Mouse (Mus musculus) left cerebral cortex, adult 18-20 months (tissue): ENCODE measurements at regions not wholly inside any gene's neighbourhood (a gene's known extent, or its start where the extent isn't known, plus 50 kb on each side); places are given as distances from the start of the nearest gene placed in this dataset.

ENCODE experiments used
- DNase-seq, 2 experiments: peaks; one replicate each; pipeline ENCODE4 v3.0.0; 2021 to 2022; ENCODE audit warnings: low spot score in 2 of 2, mixed read lengths in 1 of 2

DNA sequence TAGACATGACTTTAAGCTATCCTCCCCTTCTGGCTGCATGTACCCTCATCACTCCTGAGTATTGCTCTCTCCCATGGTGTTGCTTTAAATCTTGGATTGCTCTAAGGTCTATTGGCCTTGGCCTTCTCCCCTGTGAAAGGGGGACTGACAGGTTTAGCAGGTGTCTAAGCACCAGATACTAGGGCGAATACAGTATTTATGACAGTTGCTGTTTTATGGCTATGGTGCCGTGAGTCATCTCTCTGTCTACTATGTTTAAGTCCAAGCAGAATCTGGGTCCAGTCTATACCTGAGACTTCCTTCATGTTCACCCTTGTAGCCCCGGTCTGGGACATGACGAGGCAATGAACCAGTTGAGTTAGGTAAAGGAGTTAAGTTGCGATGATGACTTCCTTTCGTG lies 212.3 kb upstream of the Id2 start:
- no peak for DNase-seq

DNA sequence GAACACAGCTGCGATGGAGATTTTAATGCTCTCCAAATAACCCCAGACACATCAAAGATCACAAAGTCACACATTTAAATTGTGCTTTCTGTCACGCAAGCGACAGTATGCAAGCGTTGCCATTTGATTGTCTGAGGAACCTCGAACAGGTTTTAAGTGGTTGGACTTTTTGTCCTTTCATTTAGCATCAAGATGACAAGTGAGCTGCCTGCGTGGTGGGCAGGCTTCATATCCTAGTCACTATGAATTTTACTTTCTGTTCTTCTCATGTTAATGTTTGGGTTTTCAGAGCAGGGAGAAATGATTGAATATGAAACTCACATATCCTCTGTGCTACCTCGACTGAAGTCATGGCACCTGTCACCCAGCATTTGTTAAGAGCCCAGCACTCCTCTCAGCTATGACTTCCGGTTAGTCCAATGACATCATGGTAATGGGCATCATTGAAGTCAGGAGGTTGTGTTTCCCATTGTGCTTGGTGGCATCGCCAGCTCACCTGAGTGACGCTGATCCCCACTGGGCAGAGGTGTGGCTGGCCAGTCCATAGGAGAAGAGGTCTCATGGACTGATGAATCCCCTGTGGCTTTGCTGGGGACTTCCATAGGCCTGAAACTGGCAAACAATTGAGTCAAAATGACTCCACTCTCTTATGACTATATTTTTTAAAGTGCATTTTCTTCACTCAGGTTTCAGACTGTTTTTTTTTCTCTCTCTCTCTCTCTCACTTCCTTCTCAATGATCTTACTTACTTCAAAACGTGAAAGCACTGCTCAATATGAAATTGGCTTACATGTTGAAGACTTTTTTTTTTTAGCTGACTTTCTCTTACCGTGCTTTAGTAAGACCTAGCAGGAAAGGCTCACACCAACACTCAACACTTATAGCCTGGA lies 209.1 kb upstream of the Id2 start:
- DNase-seq: no peak

DNA sequence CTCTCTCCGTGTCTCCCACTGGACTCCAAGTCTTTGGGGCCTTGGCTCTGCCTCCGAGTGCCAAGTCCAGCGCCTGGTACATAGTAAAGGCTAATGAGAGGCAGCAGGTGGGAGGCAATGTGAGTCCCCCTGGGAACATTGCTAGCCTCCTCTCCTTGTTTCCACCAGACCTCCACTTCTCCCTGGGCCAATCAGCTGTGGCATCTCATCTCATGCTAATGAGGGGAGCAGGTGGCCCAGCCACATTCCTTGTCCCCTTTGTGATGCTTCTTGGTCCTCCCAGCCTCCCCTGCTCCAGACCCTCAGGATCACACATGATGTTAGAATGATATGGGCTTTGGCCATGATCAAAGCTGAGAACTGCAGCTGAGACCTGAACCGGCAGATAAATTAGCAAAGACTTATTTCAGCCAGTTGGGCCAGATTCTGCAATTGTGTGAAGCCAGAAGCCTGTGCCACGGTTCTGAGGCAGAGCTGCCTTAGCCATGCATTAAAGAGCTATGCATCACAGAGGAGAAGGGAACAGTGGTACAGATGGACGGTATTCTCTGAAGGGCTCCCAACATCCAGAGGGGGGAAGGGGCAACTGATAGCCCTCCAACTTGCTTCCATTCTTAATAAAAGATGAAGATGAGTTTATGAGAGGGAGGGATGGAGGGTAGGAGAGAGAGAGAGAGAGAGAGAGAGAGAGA lies 208.0 kb upstream of the Id2 start:
- no peak for DNase-seq

DNA sequence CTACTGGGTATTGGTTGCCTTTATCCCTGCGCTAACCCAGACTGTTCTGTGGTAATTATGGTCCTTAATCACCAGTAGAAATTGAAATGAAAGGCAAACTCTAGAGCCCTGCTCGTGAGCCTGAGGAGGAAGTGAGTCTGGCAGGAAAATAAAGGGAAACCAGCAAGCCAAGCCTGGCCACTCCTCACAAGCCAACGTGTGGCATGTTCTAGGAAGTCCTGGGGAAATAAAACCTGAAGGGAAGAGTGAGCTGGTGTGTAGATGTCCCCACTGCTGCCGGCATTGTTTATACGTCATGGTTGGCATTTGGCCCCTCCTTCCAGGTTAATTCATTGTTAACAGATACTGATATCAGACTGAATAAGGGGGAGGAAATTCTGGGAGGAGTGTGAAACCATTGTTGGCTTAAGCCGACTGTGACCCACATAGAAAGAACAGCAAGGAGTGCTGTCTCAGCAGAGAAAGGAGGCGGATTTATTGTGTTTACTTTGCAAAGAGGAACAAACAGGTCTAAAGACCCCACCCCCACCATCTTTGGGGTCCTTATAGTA lies 206.6 kb upstream of the Id2 start:
- no peak for DNase-seq

DNA sequence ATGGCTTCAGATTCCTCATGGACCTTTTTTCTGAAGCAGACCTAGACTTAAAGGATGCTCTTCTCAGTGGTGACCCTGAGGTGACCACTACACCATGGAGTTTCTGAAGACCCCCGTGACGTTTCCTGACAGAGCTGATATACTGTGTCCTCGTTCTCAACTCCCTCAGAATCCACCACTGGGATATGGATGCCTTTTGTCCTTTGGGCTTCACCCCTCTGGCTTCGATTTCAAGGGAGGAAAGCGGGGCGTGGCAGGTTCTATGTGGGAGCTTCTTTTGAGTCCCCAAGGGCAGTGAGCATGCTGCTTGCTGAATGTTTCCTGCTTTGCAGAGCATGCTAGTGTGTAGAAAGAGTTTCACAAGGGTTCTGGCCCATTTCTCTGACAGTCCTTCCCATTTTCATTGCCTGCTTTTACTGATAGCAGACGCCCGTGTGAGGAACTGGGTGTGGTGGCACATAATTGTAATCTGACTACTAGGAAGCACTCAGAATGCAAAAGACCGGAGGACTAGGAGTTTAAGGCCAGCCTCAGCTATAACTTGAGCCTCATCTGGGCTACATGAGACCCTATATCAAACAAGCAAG lies 204.0 kb upstream of the Id2 start:
- no peak for DNase-seq

DNA sequence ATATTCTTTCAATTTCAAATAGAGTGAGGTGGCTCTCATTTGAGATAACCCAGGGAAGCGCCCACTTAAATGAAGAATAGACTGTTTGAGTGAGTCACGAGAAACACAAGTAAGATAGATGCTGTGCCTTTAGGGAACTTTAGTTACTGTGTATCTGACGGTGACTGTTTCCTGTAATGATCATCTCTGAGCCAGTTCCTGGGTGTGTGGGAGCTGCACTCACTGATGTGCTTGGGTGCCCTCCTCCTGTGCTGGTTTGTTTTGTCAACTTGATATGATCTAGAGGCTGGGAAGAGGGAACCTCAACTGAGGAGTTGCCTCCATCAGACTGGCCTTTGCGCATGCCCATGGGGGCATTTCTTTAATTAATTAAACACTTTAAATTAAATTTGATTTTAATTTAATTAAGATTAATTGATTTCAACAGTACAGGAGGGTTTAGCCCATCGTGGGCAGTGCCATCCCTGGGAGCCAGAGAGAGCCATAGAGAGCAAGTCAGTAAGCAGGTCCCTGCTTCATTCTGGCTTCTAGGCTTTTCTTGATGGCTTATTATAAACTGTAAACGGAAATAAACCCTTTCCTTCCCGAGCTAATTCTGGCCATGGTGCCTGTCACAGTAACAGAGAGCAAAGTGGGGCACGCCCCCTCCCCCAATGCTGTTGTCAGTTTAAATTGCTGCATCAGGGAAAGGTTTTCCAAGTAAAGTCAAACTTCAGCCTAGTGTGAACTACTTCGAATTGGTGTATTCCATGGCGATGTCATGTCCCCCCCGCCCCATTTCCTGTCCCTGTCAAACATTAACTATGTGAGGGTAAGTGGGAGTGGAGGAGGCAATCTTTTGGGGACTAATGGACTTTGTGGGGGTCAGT lies 202.9 kb upstream of the Id2 start:
- no peak for DNase-seq

DNA sequence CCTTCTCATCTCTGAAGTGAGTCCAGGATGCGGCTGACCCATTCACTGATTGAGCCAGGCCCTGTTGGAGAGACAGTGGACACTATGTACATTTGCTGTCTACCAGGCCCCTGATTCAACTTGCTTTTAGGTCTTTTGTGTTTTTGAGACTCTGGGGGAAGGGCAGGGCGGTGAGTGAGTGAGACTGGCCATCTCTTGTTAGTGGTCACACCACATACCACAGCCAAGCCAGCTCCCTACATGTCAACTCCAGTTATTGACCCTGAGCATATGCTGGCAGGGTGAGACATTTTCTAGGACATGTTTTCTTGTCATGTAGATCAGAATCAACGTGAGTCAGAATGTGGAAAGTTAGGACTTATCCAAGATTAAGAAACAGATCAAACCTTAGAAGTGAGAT lies 201.8 kb upstream of the Id2 start:
- no peak for DNase-seq

DNA sequence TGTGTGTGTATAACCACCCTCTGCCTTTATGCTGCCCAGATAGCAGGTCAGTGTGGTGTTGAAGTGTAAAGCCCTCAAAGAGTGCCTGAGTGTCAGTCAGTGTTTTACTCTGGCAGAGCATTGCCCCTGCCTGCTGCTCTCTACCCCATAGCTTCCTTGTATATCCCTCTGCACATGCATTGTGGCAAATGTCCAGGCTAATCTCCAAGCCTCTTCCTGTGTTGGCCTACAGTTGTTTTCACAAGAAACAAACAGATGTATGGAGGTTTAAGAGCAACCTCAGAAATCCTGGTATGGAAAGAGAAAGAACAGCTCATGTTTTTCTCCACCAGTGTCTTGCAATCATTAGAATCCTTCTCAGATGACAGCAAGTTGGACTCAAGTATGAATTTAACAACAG lies 201.0 kb upstream of the Id2 start:
- DNase-seq: no peak

DNA sequence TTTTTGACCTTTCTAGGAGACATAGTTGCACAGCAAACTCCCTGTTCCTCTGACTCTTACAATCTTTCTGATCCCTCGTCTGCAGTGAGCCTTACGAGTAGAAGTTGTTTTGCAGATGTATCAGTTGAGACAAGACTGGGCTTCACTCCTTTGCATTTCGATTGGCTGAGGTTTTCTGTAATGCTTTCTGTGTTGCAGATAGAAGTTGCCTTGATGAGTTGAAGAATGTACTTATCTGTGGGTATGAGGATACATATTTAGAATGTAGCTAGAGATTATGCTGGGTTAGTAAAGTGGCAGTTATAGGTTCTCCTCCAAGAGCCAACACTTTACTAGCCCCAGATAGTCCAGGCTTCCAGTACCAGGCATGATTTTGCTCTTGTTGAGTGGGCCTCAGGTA lies 199.7 kb upstream of the Id2 start:
- DNase-seq: no peak

DNA sequence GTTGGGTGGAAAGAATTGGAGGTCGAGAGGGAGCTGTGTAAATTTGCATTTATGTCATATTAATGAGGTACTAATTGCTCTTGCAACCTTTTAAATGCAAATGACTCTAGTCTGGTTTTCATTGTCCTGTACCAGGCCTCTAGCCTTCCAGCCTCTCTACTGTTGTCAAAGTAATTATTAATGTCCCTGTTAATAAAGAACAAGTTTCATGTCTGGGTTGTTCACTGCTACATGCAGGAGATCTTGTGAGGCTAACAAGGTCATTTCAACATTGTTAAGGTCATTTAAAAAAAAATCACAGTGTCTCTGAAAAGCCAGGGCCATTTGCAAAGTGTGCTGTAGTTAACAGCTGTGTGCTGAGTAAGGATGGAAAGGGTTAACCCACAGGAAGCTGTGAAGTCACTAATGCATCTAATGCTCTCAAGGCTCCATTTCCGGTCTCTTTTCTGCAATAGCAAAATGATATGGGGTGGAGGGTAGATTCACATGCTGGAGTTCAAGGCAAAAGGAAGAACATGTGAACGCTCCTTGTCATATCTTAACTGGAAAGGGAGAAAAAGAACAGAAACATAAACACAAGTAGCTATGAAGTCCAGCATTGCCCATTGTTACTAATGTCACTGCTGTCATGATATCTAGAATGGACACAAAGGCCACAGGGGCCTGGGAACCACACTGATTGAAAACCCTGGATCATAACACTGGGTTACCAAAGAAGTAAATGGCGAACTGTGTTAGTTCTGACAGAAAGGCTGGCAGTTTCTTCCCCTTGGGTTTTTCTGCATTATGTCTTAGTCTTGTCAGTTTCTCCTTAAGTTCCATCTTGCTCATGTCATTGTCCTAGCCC lies 197.5 kb upstream of the Id2 start:
- no peak for DNase-seq

DNA sequence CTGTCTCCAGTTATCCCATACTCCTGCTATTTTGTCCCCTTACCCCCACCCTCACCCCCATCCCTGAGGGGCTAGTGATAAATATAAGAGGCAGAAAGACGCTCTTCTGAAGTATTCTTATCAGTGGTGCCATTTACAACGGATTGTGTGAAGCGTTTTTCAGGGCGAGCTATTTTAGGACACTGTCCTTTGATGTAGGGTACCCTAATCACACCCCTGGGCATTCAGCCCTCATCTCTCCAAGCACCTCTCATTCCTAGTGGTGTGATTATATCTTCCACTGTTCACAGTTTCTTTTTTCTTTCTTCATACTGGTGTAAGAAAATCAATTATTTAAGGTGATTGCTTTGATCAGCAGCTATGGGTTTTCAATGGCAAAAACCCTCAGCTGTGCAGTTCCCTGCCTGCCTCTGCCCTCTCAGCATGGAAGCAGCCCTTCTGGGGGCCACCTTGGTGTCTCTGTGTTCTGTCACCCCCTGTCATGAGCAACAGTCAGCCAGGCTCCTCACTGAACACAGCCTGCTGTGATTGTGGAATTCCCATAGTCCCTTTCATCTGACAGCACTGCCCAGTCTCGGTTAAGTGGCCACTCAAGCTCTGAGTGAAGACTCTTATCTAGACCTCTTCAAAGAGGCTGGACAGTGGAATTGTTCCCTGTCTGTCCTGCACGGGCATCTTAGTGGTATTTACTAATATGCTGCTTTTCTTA lies 196.7 kb upstream of the Id2 start:
- no peak for DNase-seq

DNA sequence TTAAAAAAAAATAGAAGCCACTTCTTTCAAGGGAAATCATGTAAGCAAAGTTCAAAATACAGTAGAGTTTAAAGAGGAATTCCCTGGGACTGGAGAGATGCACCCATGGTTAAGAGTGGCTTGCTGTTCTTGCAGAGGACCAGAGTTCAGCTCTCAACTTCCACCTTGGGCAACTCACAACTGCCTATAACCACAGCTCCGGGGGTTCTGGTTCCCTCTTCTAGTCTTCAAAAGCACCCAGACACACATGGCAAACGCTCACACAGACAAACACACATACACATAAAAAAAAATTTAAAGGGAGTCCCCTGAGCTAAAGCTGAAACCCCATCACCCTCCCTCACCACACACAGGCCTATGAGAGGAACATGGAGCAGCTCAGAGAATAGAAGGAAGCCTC lies 192.4 kb upstream of the Id2 start:
- DNase-seq: no peak

DNA sequence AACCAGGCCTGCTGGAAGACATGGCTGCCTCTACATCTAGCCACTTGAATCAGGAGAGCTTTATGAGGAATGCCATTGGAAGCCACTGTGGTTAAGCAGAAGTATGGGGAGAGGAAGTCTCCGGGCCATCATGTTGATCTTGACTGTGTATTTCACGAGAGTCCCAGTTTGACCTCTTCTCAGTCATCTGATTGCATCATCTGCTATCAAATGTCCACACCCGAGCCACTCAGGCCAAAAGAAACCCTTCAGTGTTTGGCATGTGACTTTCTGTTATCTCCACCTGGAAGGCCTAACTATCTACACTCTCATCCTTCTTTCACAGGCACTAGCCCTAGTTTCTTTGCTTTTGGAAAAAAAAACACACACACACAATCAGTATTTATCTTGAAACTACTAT lies 186.9 kb upstream of the Id2 start:
- no peak for DNase-seq

DNA sequence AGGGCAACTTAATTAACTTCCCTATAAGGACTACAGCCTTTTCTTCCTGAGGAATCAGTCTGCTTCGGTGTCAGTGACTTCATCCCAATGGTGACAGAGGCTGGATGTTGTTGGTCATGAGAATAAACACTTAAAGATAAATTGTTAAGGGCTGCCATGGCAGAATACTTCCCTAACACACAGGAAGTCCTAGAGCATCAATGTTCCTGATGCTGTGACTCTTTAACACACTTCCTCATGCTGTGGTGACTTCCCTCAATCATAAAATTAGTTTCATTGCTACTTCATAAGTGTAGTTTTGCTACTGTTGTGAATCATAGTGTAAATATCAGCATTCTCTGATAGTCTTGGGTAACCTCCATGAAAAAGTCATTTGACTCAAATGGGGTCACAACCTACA lies 184.5 kb upstream of the Id2 start:
- DNase-seq: no peak

DNA sequence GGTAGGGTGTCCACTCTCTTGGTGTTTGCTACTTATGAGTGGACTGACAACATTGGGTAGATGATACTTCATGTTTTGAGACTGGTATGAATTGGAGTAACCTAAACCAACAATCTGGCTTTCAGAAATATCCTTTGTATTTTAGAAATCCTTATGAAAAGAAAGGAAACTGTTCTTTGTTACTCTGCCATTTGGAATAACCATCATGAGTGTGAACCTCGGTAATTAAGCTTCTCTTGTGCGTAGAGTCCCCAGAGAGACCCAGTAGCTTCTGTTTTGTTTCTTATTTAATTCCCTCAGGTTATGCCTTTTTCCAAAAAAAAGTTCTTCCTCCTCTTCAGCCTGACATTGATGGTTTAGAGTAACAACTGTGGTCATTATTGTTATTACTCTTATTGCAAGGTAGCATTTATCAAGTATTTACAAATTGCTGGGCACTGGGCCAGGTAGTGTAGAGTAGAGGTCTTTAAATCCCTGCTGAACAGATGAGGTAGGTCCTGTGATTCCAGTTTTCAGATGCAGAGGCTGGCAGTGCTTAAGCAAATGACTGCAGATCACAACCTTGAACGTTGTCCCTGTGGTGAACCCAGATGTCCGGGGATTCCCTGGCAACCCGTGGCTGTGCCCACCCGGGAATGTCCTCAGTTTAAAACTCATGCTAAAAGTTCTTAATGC lies 176.8 kb upstream of the Id2 start:
- DNase-seq: no peak

DNA sequence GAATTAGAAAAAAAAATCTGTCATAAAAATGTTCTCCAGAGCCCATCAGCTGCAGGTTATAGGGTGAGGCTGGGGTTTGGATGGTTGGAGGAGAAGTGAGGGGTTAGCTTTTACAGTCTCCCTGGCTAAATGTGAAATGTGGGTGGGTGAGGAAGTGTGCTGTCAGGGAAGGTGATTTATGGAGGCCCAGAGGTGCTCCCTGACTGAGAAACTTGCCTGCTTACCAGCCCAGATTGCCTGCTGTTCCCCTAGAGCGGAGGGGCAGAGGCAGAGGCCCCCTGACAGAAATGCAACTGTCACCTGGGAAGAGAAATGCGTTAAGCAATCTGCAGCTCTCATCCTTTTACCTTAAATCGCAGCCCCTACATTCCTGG lies 175.8 kb upstream of the Id2 start:
- DNase-seq: no peak

DNA sequence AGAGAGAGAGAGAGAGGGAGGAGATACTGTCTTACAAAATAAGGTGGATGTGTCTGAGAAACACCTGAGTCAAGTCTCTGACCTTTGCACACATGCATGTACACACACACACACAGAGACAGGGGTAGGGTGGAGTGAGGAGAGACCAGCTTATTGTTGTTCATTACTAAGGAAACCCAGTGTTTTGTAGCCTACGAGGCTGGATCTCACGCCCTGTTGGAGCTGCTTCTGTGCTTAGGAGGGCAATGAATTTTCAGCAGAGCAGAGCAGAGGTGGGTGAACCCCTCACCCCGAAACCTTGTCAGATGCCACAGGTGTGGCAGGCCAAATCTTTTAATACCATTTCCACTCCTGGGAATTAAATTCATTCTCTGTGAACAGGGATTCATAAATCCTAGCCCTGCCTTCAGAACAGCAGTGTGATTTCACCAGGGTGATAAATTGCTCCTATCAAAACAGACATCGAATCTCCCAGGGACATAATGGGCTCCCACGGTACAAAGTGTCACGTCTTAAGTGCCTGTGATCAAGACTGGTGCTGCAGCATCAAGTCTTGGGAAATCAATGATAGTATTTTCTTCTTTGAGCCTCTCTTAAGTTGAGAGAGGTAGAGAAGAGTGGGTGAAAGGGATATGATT lies 175.3 kb upstream of the Id2 start:
- DNase-seq: no peak

DNA sequence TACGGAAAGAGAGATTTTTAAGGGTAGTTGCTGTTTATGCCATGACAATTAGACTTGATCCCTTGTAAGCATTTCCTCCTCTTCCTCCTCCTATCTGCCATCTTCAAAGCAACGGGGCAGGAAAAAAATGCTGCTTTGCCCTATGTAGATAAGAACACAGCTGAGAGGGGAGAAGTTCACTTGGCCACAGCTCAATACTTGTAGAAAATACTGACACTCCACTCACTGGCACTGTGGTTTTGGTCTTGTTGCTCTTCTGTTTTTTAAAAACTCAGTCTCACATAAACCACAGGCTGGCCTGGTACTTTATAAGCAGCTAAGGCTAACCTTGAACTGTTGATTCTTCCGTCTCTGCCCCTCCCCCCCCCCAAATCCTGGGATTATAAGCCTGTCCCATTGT lies 172.9 kb upstream of the Id2 start:
- no peak for DNase-seq
